Mouse (Mus musculus): ENCODE results near the gene Ccdc81.

DNA sequence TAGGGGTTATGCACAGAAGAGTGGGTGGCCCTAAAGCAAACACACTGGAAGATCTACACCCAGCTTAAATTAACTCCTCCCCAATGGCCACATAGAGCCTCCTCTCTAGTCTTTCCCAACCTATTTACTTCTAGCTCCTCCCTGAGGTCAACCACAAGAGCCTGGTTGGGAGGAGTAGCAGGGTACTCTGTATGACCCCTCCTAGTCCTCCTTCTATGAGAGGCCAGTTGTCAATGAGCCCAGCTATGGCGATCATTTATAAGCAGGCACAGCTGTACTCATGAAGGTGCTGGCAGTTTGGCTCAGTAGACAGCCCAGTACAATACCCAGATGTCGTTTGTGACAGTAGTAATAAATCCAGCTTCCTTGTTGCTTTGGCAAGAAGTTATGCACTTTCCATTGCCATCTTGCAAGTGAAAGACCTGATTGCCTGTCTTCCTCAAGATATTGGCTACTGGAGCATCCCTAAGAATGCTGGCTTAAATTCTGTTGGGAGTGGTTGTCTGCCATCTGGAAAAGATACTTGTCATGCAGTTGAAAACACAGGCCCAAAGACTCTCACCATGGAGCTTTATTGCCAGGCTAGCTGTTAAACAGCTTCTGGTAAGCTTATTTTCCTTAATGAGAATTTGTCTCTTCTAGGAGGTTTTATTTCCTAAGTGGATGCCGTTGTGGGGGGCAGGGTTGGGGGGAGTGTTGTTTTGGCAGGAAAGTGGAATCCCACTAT, 10.2 kb upstream of the Ccdc81 start:
- TF ChIP-seq CTCF (IDR thresholded peaks at IDR 0.05; ENCODE audit: low read depth) (no peak), EP300 (IDR thresholded peaks at IDR 0.05; ENCODE audit: low read depth) (no peak)

Measured in heart, postnatal 0 days (tissue).